Mouse (Mus musculus) liver, embryonic 11.5 days (tissue): ENCODE data around the gene Thada. TPM values are rescaled to one million over a fixed set of nuclear protein-coding genes. Genes with fewer than 3 reads are reported as not detected.

ENCODE experiments used
- ATAC-seq: fragments of 200-750 bp; cut with Nextera tagmentation; replicated peaks from 2 replicates; pipeline ENCODE4 v1.8.0; 2017; ENCODE audit warnings: moderate number of reproducible peaks, mild to moderate bottlenecking, moderate TSS enrichment, moderate library complexity; ENCODE audit not compliant: low FRiP score
- DNase-seq: peaks from one replicate; pipeline ENCODE4 v3.0.0-alpha.2; 2017; ENCODE audit warnings: low spot score
- H3K27ac ChIP-seq: fragments of 300-500 bp; sonication (generic); 2 replicates; pipeline ENCODE4 v1.5.1; 2014; ENCODE audit warnings: mild to moderate bottlenecking, low read depth, low read length, control low read depth
- H3K27me3 ChIP-seq: fragments of 300-500 bp; sonication (generic); replicated peaks from 2 replicates; pipeline ENCODE4 v1.6.1; 2014; ENCODE audit warnings: low read length, mixed read lengths; ENCODE audit not compliant: control insufficient read depth, insufficient read depth
- H3K36me3 ChIP-seq: fragments of 300-500 bp; sonication (generic); 2 replicates; pipeline ENCODE4 v1.6.1; 2014; ENCODE audit warnings: mild to moderate bottlenecking, low read length, moderate library complexity, mixed read lengths; ENCODE audit not compliant: control insufficient read depth, insufficient read depth
- H3K4me1 ChIP-seq: fragments of 300-500 bp; sonication (generic); replicated peaks from 2 replicates; pipeline ENCODE4 v1.6.1; 2014; ENCODE audit warnings: low read length, mixed read lengths; ENCODE audit not compliant: control insufficient read depth, insufficient read depth
- H3K4me2 ChIP-seq: fragments of 300-500 bp; sonication (generic); 2 replicates; pipeline ENCODE4 v1.6.1; 2014; ENCODE audit warnings: mild to moderate bottlenecking, control low read depth, moderate library complexity
- H3K4me3 ChIP-seq: fragments of 300-500 bp; sonication (generic); 2 replicates; pipeline ENCODE4 v1.5.1; 2014; ENCODE audit warnings: low read depth, low read length, control low read depth
- H3K9ac ChIP-seq: fragments of 300-500 bp; sonication (generic); 2 replicates; pipeline ENCODE4 v1.6.1; 2014; ENCODE audit warnings: low read depth, low read length, control low read depth
- H3K9me3 ChIP-seq: fragments of 300-500 bp; sonication (generic); 2 replicates; pipeline ENCODE4 v1.6.1; 2016; ENCODE audit warnings: low read length, inconsistent platforms, mixed read lengths; ENCODE audit not compliant: control insufficient read depth
- WGBS: fragments of 180-500 bp; shearing (Covaris S2); extraction: QIAGEN DNeasy Blood & Tissue Kit; methylation state at CpG from one replicate; pipeline ENCODE4 v1.1.7; 2014; 5-methylcytosine and 5-hydroxymethylcytosine counted together
- polyA plus RNA-seq: library from polyadenylated mRNA; unstranded; fragments of >200 nt; fragmentation: Nextera tagmentation; extraction: Ambion mirVana; gene quantifications from 2 replicates; pipeline ENCODE4 v1.2.1, GENCODE M21; 2014

Thada gene
- polyA plus RNA-seq, 1 experiment from 2014 or later: 12.3 TPM

DNA sequence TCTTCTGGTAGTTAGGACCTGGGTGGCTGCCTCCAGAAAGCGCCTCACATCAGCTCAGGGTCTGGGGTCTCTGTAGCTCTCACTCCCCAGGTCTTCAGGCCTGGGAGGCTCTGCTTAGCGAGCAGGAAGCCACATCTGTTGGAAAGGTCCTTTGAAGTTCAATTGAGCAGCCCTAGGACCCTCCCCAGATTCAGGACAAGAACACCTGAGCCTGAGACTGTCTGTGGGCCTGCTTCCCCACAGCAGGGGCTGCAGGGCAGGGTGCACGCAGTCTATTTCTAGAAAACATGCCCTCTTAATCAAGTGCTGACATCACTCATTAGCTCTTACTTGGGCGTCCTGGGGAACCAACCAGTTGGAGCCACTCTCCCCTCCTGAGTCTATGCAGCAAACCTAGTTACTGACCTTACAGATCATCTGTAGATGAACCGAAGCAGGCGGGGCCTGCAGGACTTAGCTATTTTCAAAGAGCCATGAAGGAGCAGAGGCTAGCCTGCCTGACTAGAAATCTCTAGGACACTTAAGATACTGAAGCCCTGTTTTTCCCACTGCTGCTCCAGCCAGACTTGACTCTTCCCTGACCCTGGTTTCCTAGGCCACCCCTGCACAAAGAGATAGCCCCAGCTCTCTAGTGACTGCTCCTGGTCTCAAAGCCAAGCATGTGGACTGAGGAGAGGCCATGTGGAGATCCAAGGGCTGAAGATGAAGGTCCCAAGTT, 308.1 kb downstream of the Thada start:
- Histone ChIP-seq H3K4me1 (peaks cover 66% of the 10 kb centered on the region), H3K27ac (peak overlapping the region; percentile 73), H3K4me3 (no peak overlapping the region), H3K4me2 (peak overlapping the region; percentile 24; the same call in 1 of the 2 replicates), H3K9me3 (no peaks in the 10 kb centered on the region), H3K27me3 (no peaks in the 10 kb centered on the region), H3K9ac (no peak overlapping the region), H3K36me3 (no peaks in the 10 kb centered on the region)
- ATAC-seq: no peak
- WGBS: 57% methylated on average over 6 of the region's 6 CpGs
- DNase-seq: peak; percentile 34

DNA sequence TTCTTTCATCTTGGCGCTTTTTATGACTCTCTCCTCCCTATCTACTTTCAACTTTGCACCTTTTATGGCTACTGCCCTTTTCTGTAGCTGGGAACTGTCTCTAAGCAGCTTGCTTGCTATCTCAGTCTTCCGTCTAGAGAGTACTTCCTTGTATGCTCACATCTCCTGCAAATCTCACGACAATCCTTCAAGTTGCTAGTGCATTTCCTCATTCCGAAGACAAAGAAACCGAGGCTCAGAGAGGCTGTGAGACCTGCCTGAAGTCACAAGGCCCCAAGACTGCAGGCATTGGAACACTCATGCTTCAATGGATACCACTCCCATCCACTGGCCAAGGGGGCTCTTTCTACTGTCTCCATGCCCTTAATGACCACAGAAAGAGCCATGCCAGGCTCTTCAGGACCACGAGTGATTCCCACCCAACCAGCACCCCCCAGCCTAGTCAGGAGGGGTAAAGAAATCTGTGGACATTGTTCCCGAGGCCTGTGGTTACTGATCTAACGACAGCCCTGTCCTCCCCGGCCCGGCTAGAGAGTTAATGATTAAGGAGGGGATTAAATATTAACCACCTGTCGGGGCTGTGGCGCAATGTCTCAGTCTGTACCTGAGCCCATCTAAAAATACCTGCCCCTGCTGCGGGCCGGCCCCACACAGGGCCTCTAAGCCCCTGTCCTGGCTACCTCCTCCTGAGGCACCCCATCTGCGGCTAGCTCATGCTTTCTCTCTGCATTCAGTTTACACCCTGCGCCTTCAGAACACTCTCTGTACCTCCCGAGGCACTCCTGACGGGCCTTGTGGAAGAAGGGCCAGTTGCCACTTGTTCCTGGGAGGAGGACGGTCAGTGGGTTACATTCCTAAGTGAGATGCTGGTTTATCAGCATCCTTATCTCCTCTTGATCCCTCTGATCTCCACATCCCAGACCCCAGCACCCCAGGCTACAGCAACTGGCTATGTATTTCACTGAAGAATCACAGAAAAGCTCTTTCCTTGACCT, 309.0 kb downstream of the Thada start:
- Histone ChIP-seq H3K4me2 (peak overlapping the region; percentile 24; the same call in 1 of the 2 replicates), H3K27me3 (no peaks in the 10 kb centered on the region), H3K4me1 (peaks cover 73% of the 10 kb centered on the region), H3K9me3 (no peaks in the 10 kb centered on the region), H3K36me3 (no peaks in the 10 kb centered on the region), H3K27ac (peak overlapping the region; percentile 73), H3K4me3 (no peak overlapping the region), H3K9ac (no peak overlapping the region; the same call in 1 of the 2 replicates)
- peak; percentile 48 for DNase-seq
- 39% methylated on average over 19 of the region's 19 CpGs for WGBS
- peak; percentile 6 for ATAC-seq

DNA sequence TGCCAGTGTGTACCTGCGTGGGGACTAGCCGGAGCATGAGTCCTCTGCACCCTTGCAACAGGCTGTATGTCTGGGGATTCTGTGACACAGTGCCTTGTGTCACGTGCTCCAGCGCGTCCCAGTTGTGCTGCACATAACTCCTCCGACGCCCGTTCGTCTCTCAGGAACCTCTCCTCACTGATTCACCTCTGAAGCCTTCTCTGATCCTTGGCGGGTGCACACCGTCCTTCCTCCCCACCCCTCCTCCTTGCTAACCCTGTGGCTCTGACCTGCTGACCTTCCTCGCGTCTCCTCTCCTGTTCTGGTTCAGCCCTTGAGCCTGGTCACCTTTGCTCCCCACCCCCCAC, 309.8 kb downstream of the Thada start:
- Histone ChIP-seq H3K4me2 (no peak overlapping the region), H3K27ac (peak overlapping the region; percentile 73; the same call in 1 of the 2 replicates), H3K9ac (no peak overlapping the region; the same call in 1 of the 2 replicates), H3K9me3 (no peaks in the 10 kb centered on the region), H3K36me3 (no peaks in the 10 kb centered on the region), H3K4me1 (peaks cover 73% of the 10 kb centered on the region), H3K4me3 (no peak overlapping the region), H3K27me3 (no peaks in the 10 kb centered on the region)
- ATAC-seq: no peak
- DNase-seq: peak; percentile 33
- 51% methylated on average over 13 of the region's 13 CpGs for WGBS

DNA sequence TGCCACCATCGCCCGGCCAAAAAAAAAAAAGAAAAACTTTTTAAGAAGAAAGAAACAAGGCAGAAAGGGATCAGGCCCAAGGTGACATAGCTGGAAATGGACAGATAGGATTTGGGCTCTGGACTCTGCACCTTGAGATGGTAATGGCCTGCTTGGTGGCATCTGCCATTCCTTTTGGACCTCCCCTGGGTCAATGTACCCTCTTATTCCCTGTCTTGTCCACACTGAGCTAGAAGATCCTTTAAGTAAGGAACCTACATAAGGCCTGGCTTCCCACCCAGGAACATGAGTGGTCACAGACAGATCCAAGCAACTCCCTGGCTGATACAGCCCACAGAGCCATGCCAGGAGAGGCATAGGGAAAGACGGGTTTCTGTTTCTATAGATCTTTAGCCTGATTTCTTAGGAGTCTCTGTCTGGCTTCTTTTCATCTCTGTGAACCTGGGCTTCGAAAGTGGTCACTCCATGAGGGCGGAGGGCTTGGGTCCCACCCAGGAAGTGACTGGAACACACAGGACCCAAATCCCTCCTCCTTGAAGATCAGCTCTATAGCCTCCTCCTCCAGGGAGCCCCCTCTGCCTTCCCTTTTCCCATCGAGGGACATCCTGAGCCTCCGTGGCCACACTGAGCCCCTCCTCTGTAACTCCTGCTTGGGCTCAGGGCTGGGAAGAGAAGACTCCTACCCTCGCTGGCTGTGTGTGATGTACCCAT, 310.3 kb downstream of the Thada start:
- peak overlapping the region; percentile 73; the same call in 1 of the 2 replicates for H3K27ac ChIP-seq
- H3K27me3 ChIP-seq: no peaks in the 10 kb centered on the region
- peaks cover 72% of the 10 kb centered on the region for H3K4me1 ChIP-seq
- peak; percentile 27 for DNase-seq
- no peak overlapping the region for H3K4me3 ChIP-seq
- no peak overlapping the region for H3K4me2 ChIP-seq
- H3K36me3 ChIP-seq: no peaks in the 10 kb centered on the region
- no peak overlapping the region for H3K9ac ChIP-seq
- no peaks in the 10 kb centered on the region for H3K9me3 ChIP-seq
- 72% methylated on average over 8 of the region's 8 CpGs for WGBS
- ATAC-seq: no peak

DNA sequence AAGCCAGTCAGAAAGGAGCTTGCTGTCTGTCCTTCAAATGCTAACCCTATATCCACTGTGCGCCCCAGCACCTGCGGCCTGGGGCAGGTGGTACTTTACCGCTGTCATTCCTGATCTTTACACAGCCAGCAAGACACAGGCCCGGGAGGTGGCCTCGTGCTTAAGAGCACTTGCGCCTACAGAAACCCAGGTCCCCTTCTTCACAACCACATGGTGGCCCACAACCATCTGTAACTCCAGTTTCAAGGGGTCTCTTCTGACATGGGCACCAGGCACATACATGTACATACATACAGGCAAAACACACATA, 311.0 kb downstream of the Thada start:
- Histone ChIP-seq H3K4me3 (no peak overlapping the region), H3K4me2 (peak overlapping the region; percentile 51), H3K9ac (peak overlapping the region; percentile 52; the same call in 1 of the 2 replicates), H3K36me3 (no peaks in the 10 kb centered on the region), H3K27ac (peak overlapping the region; percentile 92), H3K9me3 (no peaks in the 10 kb centered on the region), H3K27me3 (no peaks in the 10 kb centered on the region), H3K4me1 (peaks cover 79% of the 10 kb centered on the region)
- DNase-seq (no peak), ATAC-seq (no peak)
- 80% methylated on average over 6 of the region's 6 CpGs for WGBS

DNA sequence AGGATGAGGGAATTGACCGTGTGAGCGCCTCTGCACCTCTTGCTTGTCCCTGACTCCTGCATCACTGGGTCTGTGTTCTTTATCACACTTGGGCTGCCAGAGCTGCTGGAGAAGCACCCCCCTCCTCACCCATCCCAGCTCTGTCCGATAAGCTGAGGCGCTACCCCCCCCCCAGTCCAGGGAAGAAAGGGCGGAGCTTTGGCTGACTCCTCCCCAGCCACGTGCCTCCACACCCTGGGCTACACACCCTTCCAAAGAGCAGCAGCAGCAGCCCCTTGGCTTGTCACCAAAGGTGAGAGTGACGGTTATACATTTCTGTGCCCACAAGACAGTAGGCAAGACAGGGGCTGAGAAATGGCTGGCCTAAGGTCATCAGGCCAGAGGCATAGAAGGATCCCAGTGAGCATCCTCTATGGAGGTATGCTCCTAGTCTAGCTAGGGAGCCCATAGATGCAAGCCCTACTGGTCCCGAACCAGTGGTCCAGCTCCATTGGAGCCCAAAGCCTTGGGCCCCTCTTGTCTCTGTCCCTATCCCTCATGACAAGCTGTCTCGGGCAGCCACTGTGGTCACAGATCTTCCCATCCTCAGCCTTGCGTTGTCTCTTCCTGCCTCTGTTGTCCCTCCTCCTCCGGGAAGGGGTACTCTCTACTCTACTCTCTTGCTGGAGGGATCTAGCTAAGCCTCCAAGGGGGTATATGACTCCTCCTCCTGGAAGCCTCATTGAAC, 311.5 kb downstream of the Thada start:
- peak; percentile 86 for ATAC-seq
- 42% methylated on average over 11 of the region's 11 CpGs for WGBS

DNA sequence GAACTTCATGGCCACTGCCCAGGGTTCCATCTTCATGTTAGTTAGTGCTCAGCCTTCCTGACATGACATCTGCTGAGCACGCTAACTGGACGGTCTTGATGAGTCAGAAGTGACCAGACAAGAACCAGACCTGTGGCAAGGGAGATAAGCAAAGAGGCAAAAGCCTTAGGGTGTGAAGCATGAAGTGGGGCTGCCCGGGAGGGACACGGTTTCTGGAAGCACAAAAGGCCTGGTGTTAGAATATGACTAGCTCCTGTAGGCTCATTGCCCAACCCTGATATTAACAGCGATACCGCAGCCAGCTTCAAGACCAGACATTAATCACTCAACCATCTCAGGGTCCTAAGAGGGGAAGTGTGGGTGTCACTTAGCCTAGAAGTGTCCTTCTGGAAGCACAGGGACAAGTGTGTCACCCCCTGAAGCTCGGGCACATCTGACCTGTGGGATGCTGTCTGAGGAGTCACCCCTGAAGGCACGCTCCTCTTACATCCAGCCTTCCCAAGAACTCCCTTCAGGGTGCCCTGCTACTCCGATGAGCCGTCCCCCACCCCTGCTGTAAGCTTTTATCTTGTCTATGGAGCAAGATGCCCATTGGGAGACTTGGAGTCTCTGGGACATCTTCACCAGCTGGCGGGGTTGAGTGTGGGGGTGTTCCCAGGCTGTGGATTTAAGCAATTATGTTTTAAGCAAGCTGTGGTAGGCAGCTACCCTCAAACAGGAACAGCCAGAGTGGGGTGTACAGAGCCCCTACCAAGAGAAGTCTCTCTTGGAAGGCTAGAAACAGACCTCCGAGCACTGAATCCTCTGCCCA, 312.8 kb downstream of the Thada start:
- no peaks in the 10 kb centered on the region for H3K27me3 ChIP-seq
- H3K4me2 ChIP-seq: peak overlapping the region; percentile 2; the same call in 1 of the 2 replicates
- no peaks in the 10 kb centered on the region for H3K9me3 ChIP-seq
- no peak overlapping the region for H3K4me3 ChIP-seq
- no peaks in the 10 kb centered on the region for H3K36me3 ChIP-seq
- 45% methylated on average over 12 of the region's 12 CpGs for WGBS
- DNase-seq (peak; percentile 39), ATAC-seq (peak; percentile 56)
- H3K27ac ChIP-seq: peak overlapping the region; percentile 92
- H3K4me1 ChIP-seq: peaks cover 91% of the 10 kb centered on the region
- peak overlapping the region; percentile 44 for H3K9ac ChIP-seq

More for the DNA sequence above, 311.5 kb downstream of the Thada start:
- Histone ChIP-seq H3K4me3 (no peak overlapping the region), H3K4me1 (peaks cover 83% of the 10 kb centered on the region), H3K27ac (peak overlapping the region; percentile 92), H3K9me3 (no peaks in the 10 kb centered on the region), H3K4me2 (peak overlapping the region; percentile 51), H3K36me3 (no peaks in the 10 kb centered on the region), H3K27me3 (no peaks in the 10 kb centered on the region), H3K9ac (peak overlapping the region; percentile 52)
- peak; percentile 71 for DNase-seq
